Mouse (Mus musculus): Measurements from ENCODE around the gene Ifi205. TPM values are rescaled to one million over a fixed set of nuclear protein-coding genes. Genes with fewer than 3 reads are reported as not detected.
"Not testable (repeated sequence)": the region's sequence is repeated elsewhere in the genome, so short reads cannot be mapped to it uniquely, and the experiment has no call there.

Ifi205 gene
- polyA plus RNA-seq, 1 experiment from 2014 or later = 0.12 TPM

GRCm38 (mm10) chr1:174040523-174041177 lies 9.0 kb upstream of the Ifi205 start, which contains the start of gene Olfr433:
Olfr433 (plus strand) TSS chr1:174040705.
- H3K27me3 ChIP-seq = no peaks in the 10 kb centered on the region
- no peak for ATAC-seq (ENCODE audit: low FRiP score)
- H3K4me3 ChIP-seq = no peak within 1 kb of the TSS
- no peak within 1 kb of the TSS for H3K27ac ChIP-seq
- H3K9me3 ChIP-seq = no peaks in the 10 kb centered on the region
- WGBS = 85% methylated on average over 7 of the region's 7 CpGs
- H3K4me2 ChIP-seq = no peak within 1 kb of the TSS
- no peaks in the 10 kb centered on the region for H3K4me1 ChIP-seq (replicated peaks)
- no peaks in the 10 kb centered on the region for H3K36me3 ChIP-seq
- no peak within 1 kb of the TSS for H3K9ac ChIP-seq

DNA sequence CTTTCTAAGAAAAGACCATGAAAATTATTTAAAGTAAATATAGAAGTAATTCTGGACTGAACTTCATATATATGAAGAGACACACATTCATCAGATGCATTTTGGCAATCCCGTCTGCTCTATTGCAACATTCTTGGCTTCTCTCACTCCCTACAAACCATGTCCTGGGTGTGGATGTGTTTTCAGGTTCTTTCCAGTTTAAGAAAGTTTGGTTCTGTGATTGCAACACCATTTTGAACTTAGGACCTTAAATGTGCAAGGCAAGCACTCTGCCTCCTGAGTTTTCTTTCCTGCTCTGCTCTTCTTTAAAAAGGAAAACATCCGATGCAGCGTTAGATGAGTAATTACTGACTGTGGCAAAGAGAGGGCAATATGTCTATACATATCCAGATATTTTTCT lies 6.9 kb upstream of the Ifi205 start:
- no peak for ATAC-seq (ENCODE audit: low FRiP score)
- 85% methylated on average over 3 of the region's 3 CpGs for WGBS

DNA sequence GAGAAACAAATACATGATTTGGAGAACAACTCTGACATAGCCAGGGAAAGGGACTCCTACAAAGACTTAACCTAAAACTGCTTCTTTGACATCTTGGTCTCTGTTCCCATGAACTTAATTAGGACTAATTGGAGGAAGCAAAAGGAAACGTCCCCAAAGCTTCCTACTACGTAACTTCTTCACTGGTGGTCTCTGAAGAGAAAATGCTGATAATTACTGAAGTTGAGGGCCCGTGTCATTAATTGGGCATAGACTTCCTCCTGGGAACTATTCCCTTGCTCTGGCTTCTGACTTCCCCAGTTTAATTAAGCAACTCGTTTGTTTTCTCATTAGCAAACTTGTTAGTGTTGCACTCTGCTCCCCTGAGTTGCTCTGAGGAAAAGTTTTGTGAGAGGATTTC lies 4.2 kb upstream of the Ifi205 start:
- Histone ChIP-seq H3K27me3 (no peaks in the 10 kb centered on the region), H3K9ac (no peak overlapping the region), H3K27ac (no peak overlapping the region), H3K36me3 (no peaks in the 10 kb centered on the region), H3K4me2 (no peak overlapping the region), H3K4me1 (replicated peaks) (no peaks in the 10 kb centered on the region), H3K9me3 (no peaks in the 10 kb centered on the region), H3K4me3 (no peak overlapping the region)
- 77% methylated on average over 4 of the region's 4 CpGs for WGBS
- no peak for ATAC-seq (ENCODE audit: low FRiP score)

More for the DNA sequence above, 6.9 kb upstream of the Ifi205 start:
- Histone ChIP-seq H3K9me3 (no peaks in the 10 kb centered on the region), H3K27me3 (no peaks in the 10 kb centered on the region), H3K36me3 (no peaks in the 10 kb centered on the region), H3K27ac (no peak overlapping the region), H3K4me2 (no peak overlapping the region), H3K4me3 (no peak overlapping the region), H3K4me1 (replicated peaks) (no peaks in the 10 kb centered on the region), H3K9ac (no peak overlapping the region)

- not testable (repeated sequence) for H3K36me3 ChIP-seq; ATAC-seq (ENCODE audit: low FRiP score); H3K27me3 ChIP-seq; H3K4me1 ChIP-seq (replicated peaks); H3K27ac ChIP-seq; H3K4me3 ChIP-seq; H3K4me2 ChIP-seq; H3K9ac ChIP-seq; H3K9me3 ChIP-seq
Measured at GRCm38 (mm10) chr1:174007050-174007449, 24.6 kb downstream of the Ifi205 start.

- H3K4me1 ChIP-seq (replicated peaks); H3K27me3 ChIP-seq; H3K9me3 ChIP-seq; H3K27ac ChIP-seq; H3K4me2 ChIP-seq; H3K9ac ChIP-seq; H3K36me3 ChIP-seq; H3K4me3 ChIP-seq; ATAC-seq (ENCODE audit: low FRiP score): not testable (repeated sequence)
- WGBS = 93% methylated on average over 2 of the region's 3 CpGs
Measured at GRCm38 (mm10) chr1:174004352-174005109, 27.1 kb downstream of the Ifi205 start.

DNA sequence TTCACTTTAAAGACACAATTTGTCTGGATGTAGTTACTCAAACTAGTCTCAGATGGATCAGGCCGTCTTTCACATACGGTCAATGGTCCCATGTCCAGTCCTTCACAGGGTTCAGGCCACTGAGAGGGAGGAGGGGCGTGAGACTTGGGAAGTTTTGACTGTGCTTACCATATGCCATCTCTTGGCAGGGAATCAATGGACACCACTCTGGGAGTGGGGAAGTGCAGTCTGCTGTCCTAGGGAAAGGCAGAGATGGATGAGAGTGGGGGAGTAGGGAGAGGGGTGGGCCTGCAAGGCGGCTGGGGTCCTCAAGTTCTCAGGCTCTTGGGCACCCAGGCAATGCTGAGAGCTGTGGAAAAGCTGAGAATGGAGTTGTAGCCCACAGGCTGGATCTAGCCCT lies 36.6 kb downstream of the Ifi205 start:
- H3K27me3 ChIP-seq = no peaks in the 10 kb centered on the region
- no peaks in the 10 kb centered on the region for H3K4me1 ChIP-seq (replicated peaks)
- H3K4me2 ChIP-seq = no peak overlapping the region
- no peak overlapping the region for H3K27ac ChIP-seq
- H3K36me3 ChIP-seq = no peaks in the 10 kb centered on the region
- H3K9me3 ChIP-seq = no peaks in the 10 kb centered on the region
- ATAC-seq (ENCODE audit: low FRiP score) = no peak
- no peak overlapping the region for H3K4me3 ChIP-seq
- H3K9ac ChIP-seq = no peak overlapping the region
- 83% methylated on average over 4 of the region's 4 CpGs for WGBS

- H3K9ac ChIP-seq; H3K9me3 ChIP-seq; H3K4me3 ChIP-seq; H3K27me3 ChIP-seq; H3K36me3 ChIP-seq; H3K4me2 ChIP-seq; H3K4me1 ChIP-seq (replicated peaks); ATAC-seq (ENCODE audit: low FRiP score); H3K27ac ChIP-seq: not testable (repeated sequence)
- 90% methylated on average over 6 of the region's 6 CpGs for WGBS
Measured at GRCm38 (mm10) chr1:173982694-173983305, 48.8 kb downstream of the Ifi205 start, which contains the start of gene Ifi202b. Ifi202b (minus strand) TSS chr1:173982744.

DNA sequence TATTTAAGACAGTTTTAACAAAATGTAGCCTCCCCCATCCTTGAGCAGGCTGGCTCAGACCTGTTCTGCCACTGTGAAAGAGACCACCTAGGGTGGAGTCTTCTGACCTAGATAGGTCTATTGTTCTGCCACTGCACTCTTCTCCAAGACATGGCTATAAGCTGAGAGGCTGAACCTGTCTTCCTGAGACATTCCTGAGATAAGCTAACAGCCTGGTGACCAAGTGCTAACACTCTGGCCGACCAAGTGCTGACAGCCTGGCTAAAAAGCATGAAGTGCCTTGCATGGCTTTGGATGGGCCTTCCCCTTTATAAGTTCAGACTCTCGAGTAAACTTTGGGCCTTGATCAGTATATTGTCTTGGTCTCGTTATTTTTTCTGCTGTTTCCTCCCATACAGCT lies 50.6 kb downstream of the Ifi205 start:
- H3K36me3 ChIP-seq; H3K9ac ChIP-seq; H3K27ac ChIP-seq; ATAC-seq (ENCODE audit: low FRiP score); H3K4me2 ChIP-seq; H3K27me3 ChIP-seq; H3K9me3 ChIP-seq; H3K4me1 ChIP-seq (replicated peaks); H3K4me3 ChIP-seq: not testable (repeated sequence)
- whole genome bisulfite sequencing = 74% methylated on average over 3 of the region's 3 CpGs

- Histone ChIP-seq H3K36me3 (no peaks in the 10 kb centered on the region), H3K9me3 (no peaks in the 10 kb centered on the region), H3K27me3 (no peaks in the 10 kb centered on the region), H3K4me3 (no peak overlapping the region), H3K27ac (no peak overlapping the region), H3K4me2 (no peak overlapping the region), H3K9ac (no peak overlapping the region), H3K4me1 (replicated peaks) (no peaks in the 10 kb centered on the region)
- no peak for ATAC-seq (ENCODE audit: low FRiP score)
Measured at GRCm38 (mm10) chr1:173977622-173978021, 54.0 kb downstream of the Ifi205 start.

- no peaks in the 10 kb centered on the region for H3K9me3 ChIP-seq
- no peaks in the 10 kb centered on the region for H3K4me1 ChIP-seq (replicated peaks)
- no peak overlapping the region for H3K4me2 ChIP-seq
- no peak overlapping the region for H3K9ac ChIP-seq
- no peaks in the 10 kb centered on the region for H3K27me3 ChIP-seq
- H3K4me3 ChIP-seq = no peak overlapping the region
- ATAC-seq (ENCODE audit: low FRiP score) = no peak
- H3K27ac ChIP-seq = no peak overlapping the region
- no peaks in the 10 kb centered on the region for H3K36me3 ChIP-seq
Measured at GRCm38 (mm10) chr1:173973111-173973510, 58.5 kb downstream of the Ifi205 start.

Measured in hindbrain, embryonic 13.5 days (tissue).